Comparison of ENCODE assay signal across 13 mouse cellular contexts in genomic region chr17:5575518-5575917, GRCm38 (mm10).
DNase-seq lines count a peak whose midpoint lies in the region; ATAC-seq and TF ChIP-seq lines count a peak whose summit lies in the region.
"Had no signal": no experiment of that assay in that cellular context is flagged by ENCODE, and none has a peak within 500 bp of the region (broad histone marks: within the 10 kb centered on the region; RNA-seq: fewer than 3 reads in every experiment).

No protein-coding gene starts in this region.

- H3K27me3 ChIP-seq in forebrain, postnatal 0 days (ENCODE audit: insufficient read depth, low read length), result no peaks in the 10 kb centered on the region
- H3K27me3 ChIP-seq in forebrain, embryonic 16.5 days (replicated peaks; ENCODE audit: control insufficient read depth, insufficient read depth, low read length), result no peaks in the 10 kb centered on the region
- H3K27me3 ChIP-seq in midbrain, postnatal 0 days (ENCODE audit: insufficient read depth, low read length), result no peaks in the 10 kb centered on the region
- no peaks in the 10 kb centered on the region for H3K27me3 ChIP-seq in midbrain, embryonic 10.5 days (ENCODE audit: low read depth, poor library complexity, severe bottlenecking)
- H3K27me3 ChIP-seq in kidney, postnatal 0 days (ENCODE audit: insufficient read depth, low read length), result no peaks in the 10 kb centered on the region
- H3K27me3 ChIP-seq in liver, embryonic 11.5 days (replicated peaks; ENCODE audit: control insufficient read depth, insufficient read depth, low read length), result no peaks in the 10 kb centered on the region
- H3K27me3 ChIP-seq: liver, embryonic 15.5 days had no signal

- no peak for DNase-seq in forebrain, postnatal 0 days
- peak; percentile 51 for DNase-seq in midbrain, postnatal 0 days (ENCODE audit: low spot score)
- DNase-seq in midbrain, embryonic 10.5 days (ENCODE audit: low spot score), result no peak
- DNase-seq in kidney, postnatal 0 days (ENCODE audit: low spot score), result no peak
- DNase-seq in lung, postnatal 36 days, result peak; percentile 64
- no peak for DNase-seq in liver, embryonic 11.5 days (ENCODE audit: low spot score)
- no peak for DNase-seq in retina, postnatal 1 day
- DNase-seq: adrenal gland, adult 8-10 months; heart, adult 2 months had no signal

- 64% methylated on average over 4 of the region's 4 CpGs for WGBS in forebrain, postnatal 0 days
- 76% methylated on average over 4 of the region's 4 CpGs for WGBS in forebrain, embryonic 16.5 days
- WGBS in midbrain, postnatal 0 days, result 54% methylated on average over 4 of the region's 4 CpGs
- WGBS in midbrain, embryonic 10.5 days, result 81% methylated on average over 4 of the region's 4 CpGs
- WGBS in kidney, postnatal 0 days, result 64% methylated on average over 4 of the region's 4 CpGs
- 71% methylated on average over 4 of the region's 4 CpGs for WGBS in liver, embryonic 11.5 days

- H3K9me3 ChIP-seq in forebrain, postnatal 0 days (ENCODE audit: low read length), result no peaks in the 10 kb centered on the region
- no peaks in the 10 kb centered on the region for H3K9me3 ChIP-seq in forebrain, embryonic 16.5 days (ENCODE audit: control insufficient read depth, low read length)
- no peaks in the 10 kb centered on the region for H3K9me3 ChIP-seq in midbrain, postnatal 0 days (ENCODE audit: low read length)
- no peaks in the 10 kb centered on the region for H3K9me3 ChIP-seq in midbrain, embryonic 10.5 days (replicated peaks)
- H3K9me3 ChIP-seq in kidney, postnatal 0 days (replicated peaks; ENCODE audit: low read length), result no peaks in the 10 kb centered on the region
- no peaks in the 10 kb centered on the region for H3K9me3 ChIP-seq in liver, embryonic 11.5 days (ENCODE audit: control insufficient read depth, low read length)
- H3K9me3 ChIP-seq: liver, embryonic 15.5 days had no signal

- H3K4me2 ChIP-seq in forebrain, postnatal 0 days (ENCODE audit: low read depth), result no peak overlapping the region
- no peak overlapping the region for H3K4me2 ChIP-seq in forebrain, embryonic 16.5 days (ENCODE audit: low read length)
- H3K4me2 ChIP-seq in midbrain, postnatal 0 days (ENCODE audit: low read depth, low read length, poor library complexity, severe bottlenecking), result no peak overlapping the region
- H3K4me2 ChIP-seq in kidney, postnatal 0 days (ENCODE audit: low read length), result no peak overlapping the region
- H3K4me2 ChIP-seq in liver, embryonic 11.5 days, result no peak overlapping the region
- H3K4me2 ChIP-seq: liver, embryonic 15.5 days had no signal

- H3K4me3 ChIP-seq in forebrain, postnatal 0 days (ENCODE audit: low read depth, low read length), result no peak overlapping the region
- no peak overlapping the region for H3K4me3 ChIP-seq in forebrain, embryonic 16.5 days (replicated peaks; ENCODE audit: low read length)
- H3K4me3 ChIP-seq in midbrain, postnatal 0 days (ENCODE audit: low read depth, low read length), result no peak overlapping the region
- no peak overlapping the region for H3K4me3 ChIP-seq in midbrain, embryonic 10.5 days
- H3K4me3 ChIP-seq in kidney, postnatal 0 days (replicated peaks; ENCODE audit: low read depth, low read length), result no peak overlapping the region
- H3K4me3 ChIP-seq in liver, embryonic 11.5 days (ENCODE audit: low read depth, low read length), result no peak overlapping the region
- H3K4me3 ChIP-seq: heart, adult 2 months; liver, embryonic 15.5 days; myocyte had no signal

- H3K9ac ChIP-seq in forebrain, postnatal 0 days, result no peak overlapping the region
- no peak overlapping the region for H3K9ac ChIP-seq in forebrain, embryonic 16.5 days (replicated peaks; ENCODE audit: low read depth, low read length)
- no peak overlapping the region for H3K9ac ChIP-seq in midbrain, postnatal 0 days (replicated peaks; ENCODE audit: low read length, poor library complexity, severe bottlenecking)
- H3K9ac ChIP-seq in kidney, postnatal 0 days (ENCODE audit: low read depth, low read length), result no peak overlapping the region
- no peak overlapping the region for H3K9ac ChIP-seq in liver, embryonic 11.5 days (ENCODE audit: low read depth, low read length)
- H3K9ac ChIP-seq: liver, embryonic 15.5 days had no signal

- H3K27ac ChIP-seq in forebrain, postnatal 0 days (ENCODE audit: low read depth, low read length), result no peak overlapping the region
- H3K27ac ChIP-seq in forebrain, embryonic 16.5 days (ENCODE audit: low read length), result no peak overlapping the region
- no peak overlapping the region for H3K27ac ChIP-seq in midbrain, postnatal 0 days (ENCODE audit: low read depth, low read length)
- H3K27ac ChIP-seq in midbrain, embryonic 10.5 days (replicated peaks), result no peak overlapping the region
- no peak overlapping the region for H3K27ac ChIP-seq in kidney, postnatal 0 days
- H3K27ac ChIP-seq in liver, embryonic 11.5 days (ENCODE audit: low read depth, low read length), result no peak overlapping the region
- H3K27ac ChIP-seq: heart, adult 2 months; liver, embryonic 15.5 days had no signal

- H3K36me3 ChIP-seq in forebrain, postnatal 0 days (ENCODE audit: insufficient read depth), result no peaks in the 10 kb centered on the region
- H3K36me3 ChIP-seq in forebrain, embryonic 16.5 days (ENCODE audit: control insufficient read depth, insufficient read depth), result no peaks in the 10 kb centered on the region
- H3K36me3 ChIP-seq in midbrain, postnatal 0 days (ENCODE audit: insufficient read depth, low read length), result no peaks in the 10 kb centered on the region
- H3K36me3 ChIP-seq in midbrain, embryonic 10.5 days, result no peaks in the 10 kb centered on the region
- H3K36me3 ChIP-seq in kidney, postnatal 0 days (ENCODE audit: insufficient read depth, low read length), result no peaks in the 10 kb centered on the region
- H3K36me3 ChIP-seq in liver, embryonic 11.5 days (ENCODE audit: control insufficient read depth, insufficient read depth, low read length), result no peaks in the 10 kb centered on the region; the same call in 1 of the 2 replicates
- H3K36me3 ChIP-seq: liver, embryonic 15.5 days had no signal

- H3K4me1 ChIP-seq in forebrain, postnatal 0 days (ENCODE audit: insufficient read depth), result no peaks in the 10 kb centered on the region
- H3K4me1 ChIP-seq in forebrain, embryonic 16.5 days (replicated peaks; ENCODE audit: control insufficient read depth, insufficient read depth, low read length), result no peaks in the 10 kb centered on the region
- H3K4me1 ChIP-seq in midbrain, postnatal 0 days (ENCODE audit: insufficient read depth, low read length), result no peaks in the 10 kb centered on the region
- H3K4me1 ChIP-seq in midbrain, embryonic 10.5 days, result no peaks in the 10 kb centered on the region
- 0 out of 2 replicates have a peak, but pooled peaks cover 7% of the 10 kb centered on the region for H3K4me1 ChIP-seq in kidney, postnatal 0 days (replicated peaks; ENCODE audit: insufficient read depth, low read length)
- no peaks in the 10 kb centered on the region for H3K4me1 ChIP-seq in liver, embryonic 11.5 days (replicated peaks; ENCODE audit: control insufficient read depth, insufficient read depth, low read length)

- TF ChIP-seq CTCF in forebrain, postnatal 0 days (IDR thresholded peaks at IDR 0.05; ENCODE audit: low read depth), result no peak
- no peak for TF ChIP-seq CTCF in midbrain, postnatal 0 days (IDR thresholded peaks at IDR 0.05)
- no peak for TF ChIP-seq CTCF in kidney, postnatal 0 days (IDR thresholded peaks at IDR 0.05; ENCODE audit: low read depth)

- ATAC-seq in forebrain, postnatal 0 days, result peak; percentile 38; the same call in 1 of the 2 replicates
- no peak for ATAC-seq in forebrain, embryonic 16.5 days
- no peak for ATAC-seq in midbrain, postnatal 0 days (ENCODE audit: low FRiP score)
- peak; percentile 70 for ATAC-seq in kidney, postnatal 0 days (replicated peaks; ENCODE audit: low FRiP score, low read depth)
- no peak for ATAC-seq in liver, embryonic 11.5 days (replicated peaks; ENCODE audit: low FRiP score)
- ATAC-seq: inflammation-experienced regulatory T-cells, adult 6 months had no signal

Comparison
In these comparisons a context has a peak if more than half of its experiments do, and no peak if none do; other contexts are left out.
1. ATAC-seq: peak in forebrain, postnatal 0 days (single experiment) and kidney, postnatal 0 days (single experiment); none in forebrain, embryonic 16.5 days (single experiment), midbrain, postnatal 0 days (single experiment) and liver, embryonic 11.5 days (single experiment).
2. DNase-seq: peak in midbrain, postnatal 0 days (single experiment) and lung, postnatal 36 days (single experiment); none in forebrain, postnatal 0 days (single experiment), midbrain, embryonic 10.5 days (single experiment), kidney, postnatal 0 days (single experiment), liver, embryonic 11.5 days (single experiment) and retina, postnatal 1 day (single experiment).